Mouse (Mus musculus) megakaryocyte-erythroid progenitor cell, adult 5 weeks (primary cell): ENCODE results near the gene Nosip. TPM values are rescaled to one million over a fixed set of nuclear protein-coding genes. Genes with fewer than 3 reads are reported as not detected.

ENCODE experiments used
- polyA plus RNA-seq: library from polyadenylated mRNA; stranded (reverse); fragments of >175 nt; gene quantifications from 2 replicates; pipeline ENCODE4 v1.2.3, GENCODE M21; 2012

Gene Nosip
- 144 and 165 TPM in 2 replicates for polyA plus RNA-seq

DNA sequence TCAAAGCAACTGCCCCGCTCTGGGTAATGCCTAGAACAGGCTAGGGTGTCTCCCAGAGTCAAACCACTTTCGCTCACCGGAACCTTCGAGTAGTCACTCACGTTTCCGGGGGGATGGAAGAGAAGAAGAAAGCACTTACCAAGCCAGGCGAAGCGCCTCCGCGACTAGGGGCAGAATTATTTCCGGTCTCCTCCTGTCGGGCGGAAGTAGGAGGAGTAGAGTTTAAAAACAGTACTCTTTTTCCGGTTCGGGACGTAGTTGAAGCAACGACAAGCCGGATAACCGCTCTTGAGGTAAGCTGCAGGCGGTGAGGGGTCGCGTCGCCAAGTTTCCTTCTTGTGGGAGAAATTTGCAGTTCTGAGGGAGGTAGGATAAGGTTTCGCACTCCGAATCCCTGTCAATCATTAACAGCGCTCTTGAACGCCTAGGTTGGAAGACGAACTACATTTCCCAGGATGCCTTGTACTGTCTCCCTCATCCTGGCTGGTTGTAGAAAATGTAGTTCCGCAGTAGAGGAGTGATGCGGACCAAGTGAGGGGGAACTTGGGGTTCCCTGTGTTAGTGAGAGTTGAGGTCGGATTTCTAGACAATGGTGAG lies at the start of gene Nosip, which contains the start of gene Prrg2:
Gene Nosip, plus strand, starts transcription at position 191 of the 597 bp plus-strand sequence.
Gene Prrg2, minus strand, starts transcription at position 439 of the 597 bp plus-strand sequence.

DNA sequence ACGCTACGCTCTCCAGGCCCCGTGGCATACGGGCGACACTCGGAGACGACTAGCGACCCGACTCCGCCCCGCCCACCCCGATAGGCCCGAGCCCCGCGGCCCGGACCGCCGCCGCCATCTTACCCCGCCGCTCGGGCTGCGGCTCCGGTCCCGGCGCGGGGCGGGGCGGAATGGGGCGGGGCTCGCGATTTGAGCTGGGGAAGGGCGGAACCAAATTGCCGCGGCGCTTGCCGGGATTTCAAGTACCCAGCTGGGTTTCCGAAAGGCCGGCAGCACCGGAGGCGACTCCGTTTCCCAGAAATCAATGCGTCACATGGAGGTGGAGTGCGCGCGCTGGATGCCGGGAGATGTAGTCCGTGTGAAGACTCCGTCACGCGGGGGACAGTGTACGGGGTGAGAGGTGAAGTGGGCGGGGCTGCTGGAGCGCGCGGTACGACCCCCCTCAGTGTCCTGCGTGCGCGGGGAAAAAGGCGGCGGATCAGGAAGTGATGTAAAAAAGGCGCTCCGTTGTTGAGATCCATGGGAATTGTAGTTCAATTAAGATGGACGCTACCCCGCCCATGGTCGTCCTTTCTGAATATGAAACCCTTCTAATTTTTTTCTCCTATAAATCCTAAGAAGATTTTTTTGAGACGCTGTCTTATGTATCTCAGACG lies 46.1 kb upstream of the Nosip start, which contains the start of gene Scaf1:
Gene Scaf1, minus strand, starts transcription at position 407 of the 656 bp plus-strand sequence.

DNA sequence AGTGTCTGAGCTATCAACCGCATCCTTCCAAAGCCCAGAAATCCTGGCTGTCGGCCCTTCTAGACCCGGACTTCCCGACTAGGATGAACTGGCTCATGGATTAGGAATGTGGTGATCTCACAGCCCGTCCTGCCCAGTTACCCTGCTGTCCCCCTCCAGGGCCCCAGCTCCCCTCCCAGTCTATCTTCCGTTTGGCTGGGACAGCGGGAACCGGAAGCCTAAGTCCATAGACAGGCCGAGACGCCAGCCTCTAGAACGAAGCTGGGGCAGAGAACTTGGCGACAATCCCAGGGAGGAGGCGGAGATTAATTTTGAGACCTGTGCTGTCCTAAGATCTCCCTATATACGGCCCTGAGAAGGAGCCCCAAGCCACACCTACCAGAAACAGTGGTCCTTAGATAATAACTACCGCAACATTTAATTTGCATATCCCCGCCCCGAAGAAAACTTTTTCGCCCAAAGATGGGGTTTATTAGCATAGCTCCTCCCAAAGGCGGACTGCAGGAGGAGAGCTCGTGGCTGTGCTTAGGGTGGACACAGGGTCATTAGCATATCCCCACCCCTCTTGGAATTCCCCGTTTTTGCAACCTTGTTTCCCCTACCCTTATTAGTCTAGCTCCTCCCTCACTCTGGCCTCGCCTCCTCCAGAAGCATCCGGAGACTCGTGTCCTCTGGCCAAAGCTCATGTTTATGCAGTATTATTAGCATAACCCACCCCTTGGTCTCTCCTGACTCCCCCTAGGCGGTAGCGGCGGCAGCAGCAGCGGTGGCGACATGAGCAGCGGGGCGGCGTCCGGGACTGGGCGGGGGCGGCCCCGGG lies 44.8 kb upstream of the Nosip start, which contains the start of gene Rras:
Gene Rras, plus strand, starts transcription at position 720 of the 820 bp plus-strand sequence.

DNA sequence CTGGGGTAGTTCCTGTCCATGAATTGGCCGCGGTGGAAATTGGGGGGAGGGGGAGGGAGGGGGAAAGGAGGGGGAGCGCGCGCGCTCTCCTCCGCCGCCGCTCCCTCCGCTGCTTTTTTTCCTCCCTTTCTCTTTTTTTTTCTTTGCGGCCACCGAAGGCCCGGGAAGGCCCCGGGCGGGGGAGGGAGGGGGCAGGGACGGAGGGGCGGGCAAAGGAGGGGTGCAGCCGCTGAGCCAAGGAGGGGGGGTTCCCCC lies 9.4 kb upstream of the Nosip start, which contains the start of gene Prr12:
Gene Prr12, minus strand, starts transcription at position 20 of the 255 bp plus-strand sequence.

DNA sequence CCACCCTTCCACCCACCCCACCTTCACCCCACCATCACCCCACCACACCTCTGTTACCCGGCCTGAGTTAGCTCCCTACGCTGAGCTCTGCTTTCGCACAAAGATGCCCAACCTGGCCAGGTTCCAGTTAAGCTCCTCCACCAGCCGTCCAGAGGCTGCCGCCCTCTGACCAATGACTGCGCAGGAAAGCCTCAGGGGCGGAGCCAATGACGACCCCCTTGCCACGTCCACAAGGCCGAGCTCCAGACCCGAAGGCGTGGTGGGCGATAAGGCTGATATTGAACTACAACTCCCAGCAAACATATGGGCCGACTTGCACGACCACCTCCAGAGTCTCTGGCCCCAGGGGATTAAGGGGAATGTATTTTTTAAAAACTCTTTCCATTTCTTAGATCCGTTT lies 29.8 kb downstream of the Nosip start, which contains the start of gene Rcn3:
Gene Rcn3, minus strand, starts transcription at position 174 of the 400 bp plus-strand sequence.

DNA sequence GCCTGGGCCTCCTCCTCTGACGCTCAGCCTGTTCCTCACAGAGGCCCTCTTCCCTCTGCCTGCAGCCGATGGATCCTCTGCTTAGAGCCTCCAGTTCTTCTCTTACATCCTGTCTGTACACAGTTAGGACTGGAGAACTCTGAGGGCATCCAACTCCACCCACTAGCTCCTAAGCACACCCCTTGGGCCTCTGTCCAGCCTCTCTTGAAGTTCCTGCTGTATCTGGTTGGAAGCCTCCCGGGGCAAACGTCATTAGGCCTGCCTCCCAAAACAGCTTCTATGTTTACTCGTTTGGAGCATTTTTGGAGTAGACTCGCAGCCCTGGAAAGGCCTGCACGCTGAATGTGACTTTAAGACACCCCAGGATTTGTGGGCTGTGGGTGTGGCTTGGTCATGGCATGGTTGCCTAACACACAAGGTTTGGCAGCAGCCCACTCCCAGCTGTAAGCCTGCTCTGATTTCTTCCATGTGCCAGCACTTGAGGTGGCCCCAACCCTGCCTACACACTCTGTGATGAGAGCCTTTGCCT lies 41.5 kb downstream of the Nosip start, which contains the start of gene Fcgrt:
Gene Fcgrt, minus strand, starts transcription at position 200 of the 529 bp plus-strand sequence.

DNA sequence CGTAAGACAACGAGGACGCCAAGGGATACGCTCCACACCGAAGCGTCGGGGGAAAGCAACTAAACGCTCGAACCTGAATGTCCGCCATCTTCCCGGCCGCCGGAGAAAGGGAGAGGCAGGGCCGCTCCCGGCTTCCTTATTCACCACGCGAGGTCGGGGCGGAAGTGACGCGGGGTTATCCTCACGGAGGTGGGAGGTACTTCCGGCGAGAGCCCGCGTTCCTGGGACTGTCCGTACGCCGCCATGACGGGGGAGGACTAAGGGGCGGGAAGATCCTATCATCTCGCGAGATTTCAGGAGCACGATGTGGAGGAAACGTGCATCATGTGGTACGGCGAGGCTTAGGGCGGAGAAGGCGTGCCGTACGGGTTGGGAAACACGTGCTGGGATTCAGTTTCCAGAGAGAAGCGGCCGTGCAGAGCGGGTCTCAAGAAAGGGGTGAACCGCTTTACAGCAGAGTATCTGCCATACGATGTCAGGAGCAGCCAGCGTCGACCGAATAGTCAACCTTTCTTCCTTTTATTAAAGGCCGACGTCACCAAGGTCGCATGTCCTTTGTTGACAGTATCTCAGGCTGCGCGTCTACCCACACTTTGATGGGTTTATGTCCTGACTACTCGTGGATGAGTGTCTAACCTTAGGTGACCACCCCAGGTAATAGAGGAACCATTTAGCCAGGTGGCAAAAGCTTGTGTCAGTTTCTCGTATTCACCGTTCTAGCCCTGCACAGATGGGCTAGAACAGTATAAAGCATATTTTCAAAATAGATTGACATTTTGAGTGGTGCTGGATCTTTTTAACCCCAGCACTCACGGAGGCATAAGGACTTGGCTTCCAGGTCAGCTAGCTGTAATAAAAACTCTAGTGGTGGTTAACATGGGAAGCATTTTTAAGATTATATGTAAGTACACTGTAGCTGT lies 62.3 kb downstream of the Nosip start, which contains the start of gene Rps11:
Gene Rps11, minus strand, starts transcription at position 216 of the 920 bp plus-strand sequence.

Other genes starting within 250 kb of the Nosip start
- gene Nup62, start 246.3 kb upstream of the Nosip start, polyA plus RNA-seq, result 117 and 122 TPM in 2 replicates
- 1.3 and 1.7 TPM in 2 replicates for gene Il4i1, start 246.0 kb upstream of the Nosip start, polyA plus RNA-seq
- gene Atf5, start 245.8 kb upstream of the Nosip start, polyA plus RNA-seq, result 52.4 and 55.2 TPM in 2 replicates
- 312 and 349 TPM in 2 replicates for gene Akt1s1, start 213.4 kb upstream of the Nosip start, polyA plus RNA-seq
- gene Tbc1d17, start 213.3 kb upstream of the Nosip start, polyA plus RNA-seq, result 64.8 and 67.6 TPM in 2 replicates
- gene Pnkp, start 205.3 kb upstream of the Nosip start, polyA plus RNA-seq, result 86.0 and 118 TPM in 2 replicates
- 237 and 280 TPM in 2 replicates for gene Ptov1, start 192.6 kb upstream of the Nosip start, polyA plus RNA-seq
- 336 and 362 TPM in 2 replicates for gene Med25, start 169.7 kb upstream of the Nosip start, polyA plus RNA-seq
- gene Fuz, start 166.3 kb upstream of the Nosip start, polyA plus RNA-seq, result 67.0 and 68.3 TPM in 2 replicates
- gene Ap2a1, start 132.9 kb upstream of the Nosip start, polyA plus RNA-seq, result 121 TPM in 2 replicates
- gene Tsks, start 119.2 kb upstream of the Nosip start, polyA plus RNA-seq, result 0.04 and 0.15 TPM in 2 replicates
- gene Cpt1c, start 87.6 kb upstream of the Nosip start, polyA plus RNA-seq, result 1.3 and 2.1 TPM in 2 replicates
- 133 and 160 TPM in 2 replicates for gene Prmt1, start 75.9 kb upstream of the Nosip start, polyA plus RNA-seq
- 112 and 119 TPM in 2 replicates for gene Irf3, start 64.8 kb upstream of the Nosip start, polyA plus RNA-seq
- gene Bcl2l12, start 63.7 kb upstream of the Nosip start, polyA plus RNA-seq, result 131 and 163 TPM in 2 replicates
- 185 and 198 TPM in 2 replicates for gene Scaf1, start 46.1 kb upstream of the Nosip start, polyA plus RNA-seq
- gene Rras, start 44.5 kb upstream of the Nosip start, polyA plus RNA-seq, result 4.0 TPM in 2 replicates
- gene Prr12, start 9.5 kb upstream of the Nosip start, polyA plus RNA-seq, result 95.4 and 117 TPM in 2 replicates
- 38.8 and 40.5 TPM in 2 replicates for gene Prrg2, start 248 bp downstream of the Nosip start, polyA plus RNA-seq
- 36.5 and 65.0 TPM in 2 replicates for gene Rcn3, start 29.8 kb downstream of the Nosip start, polyA plus RNA-seq
- gene Fcgrt, start 41.4 kb downstream of the Nosip start, polyA plus RNA-seq, result 7.5 and 10.0 TPM in 2 replicates
- 210 and 224 TPM in 2 replicates for gene Rps11, start 62.0 kb downstream of the Nosip start, polyA plus RNA-seq
- gene Rpl13a, start 66.3 kb downstream of the Nosip start, polyA plus RNA-seq, result 4,327 and 5,290 TPM in 2 replicates
- 0.12 and 0.16 TPM in 2 replicates for gene Gm45713, start 73.8 kb downstream of the Nosip start, polyA plus RNA-seq
- 15.4 and 21.4 TPM in 2 replicates for gene Flt3l, start 74.0 kb downstream of the Nosip start, polyA plus RNA-seq
- 67.8 and 81.0 TPM in 2 replicates for gene Pih1d1, start 91.9 kb downstream of the Nosip start, polyA plus RNA-seq
- gene Aldh16a1, start 92.2 kb downstream of the Nosip start, polyA plus RNA-seq, result 162 and 165 TPM in 2 replicates
- gene Slc17a7, start 101.5 kb downstream of the Nosip start, polyA plus RNA-seq, result 0.11 and 0.15 TPM in 2 replicates
- gene Gfy, start 117.1 kb downstream of the Nosip start, polyA plus RNA-seq, result 0.16 and 0.29 TPM in 2 replicates
- gene Pth2, start 118.6 kb downstream of the Nosip start, polyA plus RNA-seq, result not detected in 2 replicates
- 0.56 and 1.3 TPM in 2 replicates for gene Ccdc155, start 142.5 kb downstream of the Nosip start, polyA plus RNA-seq
- 14.7 and 21.4 TPM in 2 replicates for gene Dkkl1, start 149.7 kb downstream of the Nosip start, polyA plus RNA-seq
- 0.82 and 2.2 TPM in 2 replicates for gene Tead2, start 153.3 kb downstream of the Nosip start, polyA plus RNA-seq
- 173 and 185 TPM in 2 replicates for gene Cd37, start 176.7 kb downstream of the Nosip start, polyA plus RNA-seq
- gene Slc6a16, start 178.7 kb downstream of the Nosip start, polyA plus RNA-seq, result not detected in 2 replicates
- 0.09 TPM in 1 of 2 replicates, not detected in the other for gene Slc6a21, start 215.1 kb downstream of the Nosip start, polyA plus RNA-seq